9 mouse cellular contexts compared by ENCODE assay signal in the genomic region with DNA sequence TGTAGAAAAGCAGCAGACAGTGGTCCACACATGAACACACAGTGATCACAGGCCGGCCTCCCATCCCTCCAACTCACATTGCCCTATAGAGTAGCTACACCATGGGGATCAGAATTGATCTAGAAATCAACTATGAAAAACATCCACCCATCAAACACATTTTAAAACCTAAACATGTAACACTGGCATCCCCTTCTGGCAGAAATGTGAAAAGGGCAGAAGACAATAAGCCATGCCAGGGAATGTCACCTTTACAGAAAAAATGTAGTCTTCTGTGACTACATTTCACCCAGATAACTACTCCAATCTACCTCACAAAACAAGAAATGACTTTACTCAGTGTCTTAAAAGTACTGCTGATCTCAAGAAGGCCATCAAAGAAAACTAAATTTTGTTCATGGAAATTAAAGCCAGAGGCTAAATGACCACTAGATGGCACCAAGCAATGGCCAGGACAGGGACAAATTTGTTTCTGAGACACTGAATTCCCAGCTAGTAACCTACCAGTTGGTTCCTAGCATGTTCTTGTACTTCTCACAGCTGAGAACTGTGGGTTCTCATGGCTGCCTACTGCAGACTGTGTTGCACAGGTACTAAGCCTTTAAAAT.
DNase-seq lines count a peak whose midpoint lies in the region; ATAC-seq and TF ChIP-seq lines count a peak whose summit lies in the region.
"Had no signal": no experiment of that assay in that cellular context is flagged by ENCODE, and none has a peak within 500 bp of the region (broad histone marks: within the 10 kb centered on the region; RNA-seq: fewer than 3 reads in every experiment).

No protein-coding gene starts in this region.

- H3K9me3 ChIP-seq in kidney, embryonic 16.5 days (ENCODE audit: low read length): peaks cover 6% of the 10 kb centered on the region

- H3K36me3 ChIP-seq in kidney, embryonic 16.5 days (ENCODE audit: insufficient read depth, low read length): peaks cover 10% of the 10 kb centered on the region; the same call in 1 of the 2 replicates

- no peak overlapping the region for H3K4me2 ChIP-seq in kidney, embryonic 16.5 days (replicated peaks; ENCODE audit: low read depth, low read length)
- H3K4me2 ChIP-seq: limb, embryonic 13.5 days had no signal

- no peak overlapping the region for H3K4me3 ChIP-seq in cerebellum, adult 2 months (replicated peaks; ENCODE audit: insufficient read depth, low read depth, low read length)
- no peak overlapping the region for H3K4me3 ChIP-seq in kidney, embryonic 16.5 days (ENCODE audit: low read length)
- H3K4me3 ChIP-seq: limb, embryonic 13.5 days had no signal

- no peaks in the 10 kb centered on the region for H3K27me3 ChIP-seq in cerebellum, adult 2 months (ENCODE audit: control insufficient read depth, insufficient read depth, low read length)
- no peaks in the 10 kb centered on the region for H3K27me3 ChIP-seq in kidney, embryonic 16.5 days (ENCODE audit: insufficient read depth, low read length)
- H3K27me3 ChIP-seq: limb, embryonic 13.5 days had no signal

- H3K9ac ChIP-seq in kidney, embryonic 16.5 days (replicated peaks; ENCODE audit: low read length): no peak overlapping the region
- H3K9ac ChIP-seq: limb, embryonic 13.5 days had no signal

- peak in 1 of 2 experiments; percentile 22 for DNase-seq in cerebellum, adult 2 months
- DNase-seq in cerebellum, postnatal 4 days (ENCODE audit: low spot score in 2 of 2): no peak
- DNase-seq in kidney, postnatal 14 days: peak; percentile 35
- peak; percentile 66 for DNase-seq in adipocyte (ENCODE audit: low spot score)
- DNase-seq in lung, postnatal 14 days: peak; percentile 32
- DNase-seq in right cerebral cortex, postnatal 4 days: no peak
- no peak for DNase-seq in right cerebral cortex, postnatal 36 days (ENCODE audit: low spot score in 2 of 2)

- H3K27ac ChIP-seq in cerebellum, adult 2 months (ENCODE audit: insufficient read depth, low read length): no peak overlapping the region
- no peak overlapping the region for H3K27ac ChIP-seq in kidney, embryonic 16.5 days (ENCODE audit: low read length)
- H3K27ac ChIP-seq: limb, embryonic 13.5 days had no signal

- 100% methylated on average over 1 of the region's 1 CpGs for WGBS in cerebellum, adult 2 months
- WGBS in kidney, embryonic 16.5 days: 95% methylated on average over 1 of the region's 1 CpGs

- no peak for TF ChIP-seq POLR2A in cerebellum, adult 2 months (IDR thresholded peaks at IDR 0.05; ENCODE audit: borderline replicate concordance, insufficient read depth, low read length)

- TF ChIP-seq CTCF in cerebellum, adult 2 months (IDR thresholded peaks at IDR 0.05; ENCODE audit: borderline replicate concordance, insufficient read depth, low read depth, low read length): peak; percentile 52

- no peaks in the 10 kb centered on the region for H3K4me1 ChIP-seq in cerebellum, adult 2 months (ENCODE audit: control insufficient read depth, insufficient read depth, low read length)
- H3K4me1 ChIP-seq in kidney, embryonic 16.5 days (ENCODE audit: insufficient read depth, low read length): no peaks in the 10 kb centered on the region
- H3K4me1 ChIP-seq: limb, embryonic 13.5 days had no signal

- ATAC-seq in kidney, embryonic 16.5 days (ENCODE audit: low FRiP score, low TSS enrichment): no peak

Comparison
In these comparisons a context has a peak if more than half of its experiments do, and no peak if none do; other contexts are left out.
1. DNase-seq: peak in kidney, postnatal 14 days (single experiment), adipocyte (single experiment) and lung, postnatal 14 days (single experiment); none in cerebellum, postnatal 4 days (0 of 2), right cerebral cortex, postnatal 4 days (single experiment) and right cerebral cortex, postnatal 36 days (0 of 2).